In the genomic region with DNA sequence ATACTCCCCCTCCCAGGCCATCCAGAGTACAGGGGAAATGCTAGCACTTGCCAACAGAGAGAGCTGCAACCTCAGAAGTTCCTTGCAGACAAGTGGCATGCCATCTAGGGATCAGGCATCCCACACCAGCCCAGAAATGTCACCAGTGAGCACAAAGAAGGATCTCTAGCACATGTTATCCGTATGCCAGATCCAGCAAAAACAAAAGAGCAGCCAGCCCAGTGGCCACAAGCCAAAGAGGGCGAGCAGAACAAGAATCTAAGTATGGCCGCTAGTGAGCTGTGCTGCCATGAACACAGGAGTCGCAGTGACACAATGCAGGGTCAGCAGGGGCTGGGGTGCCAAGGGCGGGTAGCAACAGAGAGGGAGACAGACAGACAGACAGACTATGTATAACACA, we compare ENCODE assay signal across 14 mouse cellular contexts. TPM values are rescaled to one million over a fixed set of nuclear protein-coding genes. Genes with fewer than 3 reads are reported as not detected.
DNase-seq lines count a peak whose midpoint lies in the region; ATAC-seq and TF ChIP-seq lines count a peak whose summit lies in the region.
"Had no signal": no experiment of that assay in that cellular context is flagged by ENCODE, and none has a peak within 500 bp of the region (broad histone marks: within the 10 kb centered on the region; RNA-seq: fewer than 3 reads in every experiment).

No protein-coding gene starts in this region.

- WGBS in forebrain, embryonic 14.5 days: 36% methylated on average over 5 of the region's 5 CpGs
- WGBS in forebrain, embryonic 10.5 days: 73% methylated on average over 5 of the region's 5 CpGs
- 23% methylated on average over 5 of the region's 5 CpGs for WGBS in heart, postnatal 0 days

- H3K4me1 ChIP-seq in forebrain, embryonic 14.5 days (ENCODE audit: control insufficient read depth, insufficient read depth, low read length): no peaks in the 10 kb centered on the region
- peaks cover 12% of the 10 kb centered on the region; the same call in 1 of the 2 replicates for H3K4me1 ChIP-seq in forebrain, embryonic 10.5 days
- peaks cover 18% of the 10 kb centered on the region; the same call in 1 of the 2 replicates for H3K4me1 ChIP-seq in heart, postnatal 0 days (ENCODE audit: control insufficient read depth, insufficient read depth)

- intact Hi-C loops in heart, postnatal 14 days (cut with DNase I): no loop called here

- H3K36me3 ChIP-seq in forebrain, embryonic 14.5 days (ENCODE audit: control insufficient read depth, insufficient read depth, low read length): no peaks in the 10 kb centered on the region
- H3K36me3 ChIP-seq in forebrain, embryonic 10.5 days (replicated peaks): no peaks in the 10 kb centered on the region
- H3K36me3 ChIP-seq in heart, postnatal 0 days (replicated peaks; ENCODE audit: control insufficient read depth, insufficient read depth, low read length): no peaks in the 10 kb centered on the region
- H3K36me3 ChIP-seq: limb, embryonic 12.5 days; neural tube, embryonic 13.5 days had no signal

- H3K27me3 ChIP-seq in forebrain, embryonic 14.5 days (replicated peaks; ENCODE audit: control insufficient read depth, insufficient read depth, low read length): no peaks in the 10 kb centered on the region
- no peaks in the 10 kb centered on the region for H3K27me3 ChIP-seq in forebrain, embryonic 10.5 days (ENCODE audit: poor library complexity, severe bottlenecking)
- no peaks in the 10 kb centered on the region for H3K27me3 ChIP-seq in heart, postnatal 0 days (ENCODE audit: control insufficient read depth, insufficient read depth, low read length)
- H3K27me3 ChIP-seq: limb, embryonic 12.5 days; neural tube, embryonic 13.5 days had no signal

- H3K9ac ChIP-seq in forebrain, embryonic 14.5 days (ENCODE audit: low read length): no peak overlapping the region
- no peak overlapping the region for H3K9ac ChIP-seq in heart, postnatal 0 days (replicated peaks; ENCODE audit: low read depth, low read length)
- H3K9ac ChIP-seq: limb, embryonic 12.5 days; liver, embryonic 14.5 days; neural tube, embryonic 13.5 days had no signal

- H3K4me3 ChIP-seq in forebrain, embryonic 14.5 days (ENCODE audit: low read depth, low read length): no peak overlapping the region
- no peak overlapping the region for H3K4me3 ChIP-seq in forebrain, embryonic 10.5 days
- H3K4me3 ChIP-seq in heart, postnatal 0 days (ENCODE audit: low read depth, low read length): no peak overlapping the region
- H3K4me3 ChIP-seq: limb, embryonic 12.5 days; neural tube, embryonic 13.5 days had no signal

- no peak overlapping the region for H3K27ac ChIP-seq in forebrain, embryonic 14.5 days (ENCODE audit: low read depth, low read length)
- no peak overlapping the region for H3K27ac ChIP-seq in forebrain, embryonic 10.5 days
- no peak overlapping the region for H3K27ac ChIP-seq in heart, postnatal 0 days (ENCODE audit: low read depth)
- H3K27ac ChIP-seq: limb, embryonic 12.5 days; liver, embryonic 14.5 days; neural tube, embryonic 13.5 days had no signal

- no peak for ATAC-seq in forebrain, embryonic 14.5 days
- ATAC-seq in heart, postnatal 0 days (ENCODE audit: insufficient read depth, low read depth): no peak
- ATAC-seq: inflammation-experienced regulatory T-cells, adult 6 months had no signal

- H3K9me3 ChIP-seq in forebrain, embryonic 14.5 days (replicated peaks; ENCODE audit: control insufficient read depth, low read length): no peaks in the 10 kb centered on the region
- no peaks in the 10 kb centered on the region for H3K9me3 ChIP-seq in forebrain, embryonic 10.5 days
- H3K9me3 ChIP-seq in heart, postnatal 0 days (replicated peaks; ENCODE audit: control insufficient read depth, low read length): no peaks in the 10 kb centered on the region
- H3K9me3 ChIP-seq: limb, embryonic 12.5 days; neural tube, embryonic 13.5 days had no signal

- peak; percentile 10; the same call in 1 of the 2 replicates for TF ChIP-seq CTCF in heart, postnatal 0 days (IDR thresholded peaks at IDR 0.05; ENCODE audit: low read depth)

- no peak overlapping the region for H3K4me2 ChIP-seq in forebrain, embryonic 14.5 days (ENCODE audit: low read length)
- no peak overlapping the region for H3K4me2 ChIP-seq in heart, postnatal 0 days (ENCODE audit: low read depth, low read length)
- H3K4me2 ChIP-seq: limb, embryonic 12.5 days; neural tube, embryonic 13.5 days had no signal

- peak; percentile 34 for DNase-seq in forebrain, embryonic 14.5 days (ENCODE audit: low spot score)
- no peak for DNase-seq in forebrain, embryonic 10.5 days (ENCODE audit: extremely low spot score, low spot score)
- DNase-seq in heart, postnatal 0 days (ENCODE audit: low spot score): no peak
- DNase-seq in heart, postnatal 14 days: no peak
- DNase-seq in lung, postnatal 36 days: peak; percentile 15
- DNase-seq in lung, postnatal 25 days (ENCODE audit: low spot score): no peak
- DNase-seq in heart, postnatal 4 days: peak; percentile 55
- DNase-seq in frontal cortex, postnatal 25 days (ENCODE audit: low spot score in 2 of 2): no peak

- no peak for TF ChIP-seq EP300 in heart, postnatal 0 days (IDR thresholded peaks at IDR 0.05; ENCODE audit: low read depth)

RNA-seq across cellular contexts. Expression of gene Spon2, which starts 12.0 kb away (rescaled TPM):
- 2.4 TPM in 2 replicates for polyA plus RNA-seq in forebrain, embryonic 14.5 days (2014; fragmentation: Nextera tagmentation; extraction: Ambion mirVana)
- polyA plus RNA-seq in forebrain, embryonic 10.5 days (2016; fragmentation: Nextera tagmentation; extraction: Ambion mirVana): 2.6 and 3.6 TPM in 2 replicates
- total RNA-seq in heart, postnatal 0 days (2014; rRNA removed; ENCODE audit: low replicate concordance): 56.9 and 58.1 TPM in 2 replicates
- polyA plus RNA-seq in heart, postnatal 0 days (2015; fragmentation: Nextera tagmentation; extraction: Ambion mirVana): 42.5 and 47.2 TPM in 2 replicates
- 10 to 100 TPM in 1 of 2 experiments, 1 to 10 TPM in 1; 6.4 to 10.7 TPM for total RNA-seq in heart, postnatal 14 days (2021)
- 10 to 100 TPM; 56.8 to 62.9 TPM for total RNA-seq in heart, postnatal 4 days (2021)
- total RNA-seq: granulocyte monocyte progenitor cell, adult 5-6 weeks; monocyte, adult 5-6 weeks had no signal
- polyA plus RNA-seq: inflammation-experienced regulatory T-cells, adult 6 months had no signal

RNA-seq across cellular contexts. Expression of gene Ctbp1, which starts 44.5 kb away (rescaled TPM):
- 497 and 526 TPM in 2 replicates for polyA plus RNA-seq in forebrain, embryonic 14.5 days (2014; fragmentation: Nextera tagmentation; extraction: Ambion mirVana)
- polyA plus RNA-seq in forebrain, embryonic 10.5 days (2016; fragmentation: Nextera tagmentation; extraction: Ambion mirVana): 454 and 466 TPM in 2 replicates
- total RNA-seq in heart, postnatal 0 days (2014; rRNA removed; ENCODE audit: low replicate concordance): 295 and 352 TPM in 2 replicates
- polyA plus RNA-seq in heart, postnatal 0 days (2015; fragmentation: Nextera tagmentation; extraction: Ambion mirVana): 156 and 165 TPM in 2 replicates
- 100 to 1,000 TPM; 202 to 211 TPM for total RNA-seq in heart, postnatal 14 days (2021)
- total RNA-seq in heart, postnatal 4 days (2021): 100 to 1,000 TPM; 264 to 274 TPM

Comparison
In these comparisons a context has a peak if more than half of its experiments do, and no peak if none do; other contexts are left out.
1. DNase-seq: peak in forebrain, embryonic 14.5 days (single experiment), lung, postnatal 36 days (single experiment) and heart, postnatal 4 days (single experiment); none in forebrain, embryonic 10.5 days (single experiment), heart, postnatal 0 days (single experiment), heart, postnatal 14 days (0 of 2), lung, postnatal 25 days (single experiment) and frontal cortex, postnatal 25 days (0 of 2).